ENCODE assay signal across 22 mouse cellular contexts in genomic region chr4:62653922-62654661, GRCm38 (mm10).
DNase-seq lines count a peak whose midpoint lies in the region; ATAC-seq and TF ChIP-seq lines count a peak whose summit lies in the region.
"Had no signal": no experiment of that assay in that cellular context is flagged by ENCODE, and none has a peak within 500 bp of the region (broad histone marks: within the 10 kb centered on the region; RNA-seq: fewer than 3 reads in every experiment).

No protein-coding gene starts in this region.

- H3K27me3 ChIP-seq in cerebellum, adult 2 months (ENCODE audit: control insufficient read depth, insufficient read depth, low read length), result no peaks in the 10 kb centered on the region
- H3K27me3 ChIP-seq in lung, embryonic 14.5 days (ENCODE audit: insufficient read depth, low read length), result no peaks in the 10 kb centered on the region
- no peaks in the 10 kb centered on the region for H3K27me3 ChIP-seq in embryonic facial prominence, embryonic 15.5 days
- no peaks in the 10 kb centered on the region for H3K27me3 ChIP-seq in stomach, embryonic 14.5 days (ENCODE audit: control insufficient read depth, insufficient read depth, low read length)
- H3K27me3 ChIP-seq in heart, embryonic 11.5 days (ENCODE audit: control insufficient read depth, insufficient read depth, low read length), result peaks cover 27% of the 10 kb centered on the region
- H3K27me3 ChIP-seq: embryonic facial prominence, embryonic 12.5 days; forebrain, embryonic 13.5 days; intestine, embryonic 15.5 days; neural tube, embryonic 12.5 days had no signal

- ATAC-seq in lung, embryonic 14.5 days (ENCODE audit: insufficient read depth), result 0 out of 2 replicates have a peak, but pooled peaks have one; percentile 12
- ATAC-seq in embryonic facial prominence, embryonic 15.5 days (ENCODE audit: insufficient number of reproducible peaks, low FRiP score, low TSS enrichment, low read depth), result 0 out of 2 replicates have a peak, but pooled peaks have one; percentile 8
- 0 out of 2 replicates have a peak, but pooled peaks have one; percentile 38 for ATAC-seq in stomach, embryonic 14.5 days (ENCODE audit: insufficient number of reproducible peaks, insufficient read depth, low FRiP score, low read depth)
- ATAC-seq in heart, embryonic 11.5 days (replicated peaks; ENCODE audit: insufficient number of reproducible peaks, low FRiP score, low TSS enrichment), result no peak
- ATAC-seq: activated CD4-positive, CD25-positive, alpha-beta regulatory T cell, adult 4 months; forebrain, embryonic 13.5 days; intestine, embryonic 15.5 days had no signal

- peaks cover 49% of the 10 kb centered on the region for H3K4me1 ChIP-seq in cerebellum, adult 2 months (ENCODE audit: control insufficient read depth, insufficient read depth, low read length)
- H3K4me1 ChIP-seq in lung, embryonic 14.5 days (ENCODE audit: insufficient read depth), result peaks cover 2% of the 10 kb centered on the region; the same call in 1 of the 2 replicates
- H3K4me1 ChIP-seq in embryonic facial prominence, embryonic 15.5 days, result peaks cover 16% of the 10 kb centered on the region; the same call in 1 of the 2 replicates
- peaks cover 11% of the 10 kb centered on the region; the same call in 1 of the 2 replicates for H3K4me1 ChIP-seq in stomach, embryonic 14.5 days (ENCODE audit: control insufficient read depth, insufficient read depth, low read length)
- peaks cover 5% of the 10 kb centered on the region; the same call in 1 of the 2 replicates for H3K4me1 ChIP-seq in heart, embryonic 11.5 days (ENCODE audit: control insufficient read depth, insufficient read depth, low read length)
- H3K4me1 ChIP-seq: embryonic facial prominence, embryonic 12.5 days had no signal

- 95% methylated on average over 5 of the region's 5 CpGs for WGBS in cerebellum, adult 2 months
- 65% methylated on average over 5 of the region's 5 CpGs for WGBS in lung, embryonic 14.5 days
- WGBS in embryonic facial prominence, embryonic 15.5 days, result 74% methylated on average over 5 of the region's 5 CpGs
- WGBS in stomach, embryonic 14.5 days, result 77% methylated on average over 5 of the region's 5 CpGs
- 79% methylated on average over 5 of the region's 5 CpGs for WGBS in heart, embryonic 11.5 days (ENCODE audit: insufficient replicate concordance)

- H3K27ac ChIP-seq in cerebellum, adult 2 months (ENCODE audit: insufficient read depth, low read length), result 0 out of 2 replicates have a peak overlapping the region, but pooled peaks have one; percentile 45
- H3K27ac ChIP-seq in lung, embryonic 14.5 days (ENCODE audit: low read depth), result no peak overlapping the region
- no peak overlapping the region for H3K27ac ChIP-seq in embryonic facial prominence, embryonic 15.5 days (replicated peaks)
- no peak overlapping the region for H3K27ac ChIP-seq in stomach, embryonic 14.5 days (ENCODE audit: low read length)
- no peak overlapping the region for H3K27ac ChIP-seq in heart, embryonic 11.5 days (ENCODE audit: low read depth, low read length)
- H3K27ac ChIP-seq: embryonic facial prominence, embryonic 12.5 days; forebrain, embryonic 13.5 days; hindbrain, embryonic 10.5 days; intestine, embryonic 15.5 days; neural tube, embryonic 12.5 days had no signal

- DNase-seq in cerebellum, adult 2 months, result no peak
- no peak for DNase-seq in cerebellum, adult 8-10 months
- DNase-seq in lung, embryonic 14.5 days, result no peak
- no peak for DNase-seq in lung, postnatal 25 days (ENCODE audit: low spot score)
- no peak for DNase-seq in ovary, adult 18-20 months (ENCODE audit: low spot score)
- DNase-seq: adrenal gland, adult 8-10 months; heart, postnatal 10 days; kidney, adult 9 months; kidney, postnatal 36 days; lung, adult 2 months; midbrain, embryonic 14.5 days; right cerebral cortex, postnatal 4 days had no signal

- H3K4me2 ChIP-seq in lung, embryonic 14.5 days, result no peak overlapping the region
- H3K4me2 ChIP-seq in embryonic facial prominence, embryonic 15.5 days (replicated peaks), result no peak overlapping the region
- no peak overlapping the region for H3K4me2 ChIP-seq in stomach, embryonic 14.5 days (replicated peaks; ENCODE audit: low read depth, low read length)
- H3K4me2 ChIP-seq in heart, embryonic 11.5 days, result no peak overlapping the region
- H3K4me2 ChIP-seq: embryonic facial prominence, embryonic 12.5 days; forebrain, embryonic 13.5 days; heart, embryonic 12.5 days; intestine, embryonic 15.5 days; neural tube, embryonic 12.5 days had no signal

- TF ChIP-seq CTCF in cerebellum, adult 2 months (IDR thresholded peaks at IDR 0.05; ENCODE audit: borderline replicate concordance, insufficient read depth, low read depth, low read length), result no peak
- TF ChIP-seq CTCF in lung, embryonic 14.5 days (IDR thresholded peaks at IDR 0.05; ENCODE audit: low read depth), result no peak

- no peak overlapping the region for H3K9ac ChIP-seq in lung, embryonic 14.5 days
- H3K9ac ChIP-seq in embryonic facial prominence, embryonic 15.5 days, result no peak overlapping the region
- H3K9ac ChIP-seq in stomach, embryonic 14.5 days (replicated peaks; ENCODE audit: low read depth, low read length), result no peak overlapping the region
- H3K9ac ChIP-seq in heart, embryonic 11.5 days (ENCODE audit: low read depth, low read length), result no peak overlapping the region
- H3K9ac ChIP-seq: embryonic facial prominence, embryonic 12.5 days; forebrain, embryonic 13.5 days; heart, embryonic 12.5 days; intestine, embryonic 15.5 days; neural tube, embryonic 12.5 days had no signal

- H3K4me3 ChIP-seq in cerebellum, adult 2 months (replicated peaks; ENCODE audit: insufficient read depth, low read depth, low read length), result no peak overlapping the region
- no peak overlapping the region for H3K4me3 ChIP-seq in lung, embryonic 14.5 days (ENCODE audit: low read depth, low read length)
- no peak overlapping the region for H3K4me3 ChIP-seq in embryonic facial prominence, embryonic 15.5 days (replicated peaks)
- H3K4me3 ChIP-seq in stomach, embryonic 14.5 days (ENCODE audit: low read depth, low read length), result no peak overlapping the region
- no peak overlapping the region for H3K4me3 ChIP-seq in heart, embryonic 11.5 days (ENCODE audit: low read depth, low read length)
- H3K4me3 ChIP-seq: embryonic facial prominence, embryonic 12.5 days; forebrain, embryonic 13.5 days; heart, embryonic 12.5 days; hindbrain, embryonic 10.5 days; intestine, embryonic 15.5 days; neural tube, embryonic 12.5 days had no signal

- no peaks in the 10 kb centered on the region for H3K9me3 ChIP-seq in lung, embryonic 14.5 days (ENCODE audit: low read depth, low read length)
- H3K9me3 ChIP-seq in embryonic facial prominence, embryonic 15.5 days (replicated peaks), result no peaks in the 10 kb centered on the region
- no peaks in the 10 kb centered on the region for H3K9me3 ChIP-seq in stomach, embryonic 14.5 days (ENCODE audit: control insufficient read depth, low read depth, low read length)
- H3K9me3 ChIP-seq in heart, embryonic 11.5 days (replicated peaks; ENCODE audit: control insufficient read depth, low read length), result no peaks in the 10 kb centered on the region
- H3K9me3 ChIP-seq: embryonic facial prominence, embryonic 12.5 days; forebrain, embryonic 13.5 days; heart, embryonic 12.5 days; hindbrain, embryonic 10.5 days; intestine, embryonic 15.5 days; neural tube, embryonic 12.5 days had no signal

- H3K36me3 ChIP-seq in lung, embryonic 14.5 days (ENCODE audit: insufficient read depth), result no peaks in the 10 kb centered on the region
- H3K36me3 ChIP-seq in embryonic facial prominence, embryonic 15.5 days, result no peaks in the 10 kb centered on the region
- H3K36me3 ChIP-seq in stomach, embryonic 14.5 days (ENCODE audit: control insufficient read depth, insufficient read depth, low read length), result no peaks in the 10 kb centered on the region
- H3K36me3 ChIP-seq in heart, embryonic 11.5 days (ENCODE audit: control insufficient read depth, insufficient read depth, low read length), result no peaks in the 10 kb centered on the region
- H3K36me3 ChIP-seq: embryonic facial prominence, embryonic 12.5 days; heart, embryonic 12.5 days; hindbrain, embryonic 10.5 days; intestine, embryonic 15.5 days had no signal

- no peak for TF ChIP-seq POLR2A in cerebellum, adult 2 months (IDR thresholded peaks at IDR 0.05; ENCODE audit: borderline replicate concordance, insufficient read depth, low read length)
